Mouse (Mus musculus) kidney, adult 2 months (tissue): ENCODE data around the gene Slc9a6. TPM values are rescaled to one million over a fixed set of nuclear protein-coding genes. Genes with fewer than 3 reads are reported as not detected.

Source experiments
- DNase-seq: peaks from one replicate; pipeline ENCODE4 v3.0.0; 2021
- H3K27ac ChIP-seq: fragments of 200-500 bp; 2 replicates; pipeline ENCODE4 v1.5.1; 2012; ENCODE audit warnings: low read depth, low read length, control low read depth, inconsistent platforms; ENCODE audit not compliant: insufficient read depth
- H3K27me3 ChIP-seq: fragments of 200-500 bp; replicated peaks from 2 replicates; pipeline ENCODE4 v1.6.1; 2012; ENCODE audit warnings: mild to moderate bottlenecking, moderate library complexity, low read length, inconsistent platforms; ENCODE audit not compliant: control insufficient read depth, insufficient read depth
- H3K36me3 ChIP-seq: fragments of 200-500 bp; 2 replicates; pipeline ENCODE4 v1.6.1; 2012; ENCODE audit warnings: mild to moderate bottlenecking, moderate library complexity, low read length, inconsistent platforms; ENCODE audit not compliant: control insufficient read depth, insufficient read depth
- H3K4me1 ChIP-seq: fragments of 200-500 bp; 2 replicates; pipeline ENCODE4 v1.6.1; 2011; ENCODE audit warnings: low read length; ENCODE audit not compliant: control insufficient read depth, insufficient read depth
- H3K4me3 ChIP-seq: fragments of 200-500 bp; 2 replicates; pipeline ENCODE4 v1.5.1; 2011; ENCODE audit warnings: mild to moderate bottlenecking, low read depth, low read length, control low read depth; ENCODE audit not compliant: insufficient read depth
- CTCF ChIP-seq: fragments of 200-500 bp; conservative IDR thresholded peaks from 2 replicates; pipeline ENCODE4 v1.5.1; 2011; ENCODE audit warnings: low read depth, mild to moderate bottlenecking, control low read depth, low read length, moderate library complexity, mixed read lengths; ENCODE audit not compliant: insufficient read depth, insufficient read length
- POLR2A ChIP-seq: fragments of 200-500 bp; IDR thresholded peaks from one replicate; pipeline ENCODE4 v1.6.1; 2011; ENCODE audit warnings: low read depth, low read length, control low read depth
- WGBS: fragments of 180-500 bp; shearing (Covaris S2); methylation state at CpG from one replicate; pipeline ENCODE4 v1.1.7; 2018; 5-methylcytosine and 5-hydroxymethylcytosine counted together
- polyA plus RNA-seq: library from polyadenylated mRNA; depleted of rRNA; stranded (reverse); fragments of >200 nt; gene quantifications from 2 replicates; pipeline ENCODE4 v1.2.3, GENCODE M21; 2012; rRNA removed

Gene Slc9a6
- 22.8 and 25.5 TPM in 2 replicates for polyA plus RNA-seq

DNA sequence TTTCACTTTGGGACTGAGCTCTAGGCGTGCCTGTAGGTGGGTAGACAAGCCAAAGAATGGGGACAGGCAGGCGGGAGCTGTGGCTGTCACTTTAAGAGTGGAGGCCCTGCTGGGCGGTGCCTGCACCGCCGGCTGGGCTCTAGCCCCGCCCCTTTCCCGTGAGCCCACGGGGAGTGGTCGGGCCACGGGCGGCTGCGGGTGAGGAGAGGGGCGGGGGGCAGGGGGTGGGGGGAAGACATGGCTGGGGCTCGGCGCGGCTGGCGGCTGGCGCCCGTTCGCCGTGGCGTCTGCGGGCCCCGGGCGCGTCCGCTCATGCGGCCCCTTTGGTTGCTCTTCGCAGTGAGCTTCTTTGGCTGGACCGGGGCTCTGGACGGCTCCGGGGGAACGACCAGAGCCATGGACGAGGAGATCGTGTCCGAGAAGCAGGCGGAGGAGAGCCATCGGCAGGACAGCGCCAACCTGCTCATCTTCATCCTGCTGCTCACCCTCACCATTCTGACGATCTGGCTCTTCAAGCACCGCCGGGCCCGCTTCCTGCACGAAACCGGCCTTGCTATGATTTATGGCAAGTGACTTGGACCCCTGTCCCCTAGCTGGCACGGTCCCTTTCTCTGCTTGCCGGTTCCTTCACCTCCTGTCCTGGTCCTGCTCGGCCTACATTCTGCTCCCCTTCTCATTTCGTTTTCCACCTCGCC is at the start of gene Slc9a6:
Slc9a6 (plus strand) TSS at position 135 of the 695 bp plus-strand sequence.
- DNase-seq: peak; percentile 82
- WGBS: under 1% methylated on average over 47 of the region's 50 CpGs
- H3K27me3 ChIP-seq: no peaks in the 10 kb centered on the region
- H3K27ac ChIP-seq: peak within 1 kb of the TSS; percentile 67; the same call in 1 of the 2 replicates
- H3K4me1 ChIP-seq: no peaks in the 10 kb centered on the region; the same call in 1 of the 2 replicates
- no peak for TF ChIP-seq POLR2A
- TF ChIP-seq CTCF: no peak
- H3K4me3 ChIP-seq: peak within 1 kb of the TSS; percentile 100
- H3K36me3 ChIP-seq: no peaks in the 10 kb centered on the region

DNA sequence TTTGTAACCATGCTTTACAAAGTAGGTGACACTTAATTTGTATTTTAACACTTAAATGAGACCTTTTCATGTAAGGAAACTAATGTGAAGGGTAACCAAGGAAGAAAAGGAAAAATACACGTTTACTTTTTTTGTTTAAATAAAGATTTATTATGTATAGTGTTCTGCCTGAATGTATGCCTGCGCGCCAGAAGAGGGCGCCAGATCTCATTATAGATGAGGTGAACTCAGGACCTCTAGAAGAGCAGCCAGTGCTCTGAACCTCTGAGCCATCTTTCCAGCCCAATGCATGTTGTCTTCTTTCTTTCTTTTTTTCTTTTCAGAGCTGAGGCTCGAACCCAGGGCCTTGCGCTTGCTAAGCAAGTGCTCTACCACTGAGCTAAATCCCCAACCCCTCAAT is 37.1 kb upstream of the Slc9a6 start:
- Histone ChIP-seq H3K27me3 (no peaks in the 10 kb centered on the region), H3K4me3 (no peak overlapping the region), H3K36me3 (no peaks in the 10 kb centered on the region), H3K4me1 (no peaks in the 10 kb centered on the region), H3K27ac (no peak overlapping the region)
- TF ChIP-seq CTCF (peak; percentile 50), POLR2A (no peak)
- peak; percentile 11 for DNase-seq
- WGBS: 22% methylated on average over 6 of the region's 6 CpGs

DNA sequence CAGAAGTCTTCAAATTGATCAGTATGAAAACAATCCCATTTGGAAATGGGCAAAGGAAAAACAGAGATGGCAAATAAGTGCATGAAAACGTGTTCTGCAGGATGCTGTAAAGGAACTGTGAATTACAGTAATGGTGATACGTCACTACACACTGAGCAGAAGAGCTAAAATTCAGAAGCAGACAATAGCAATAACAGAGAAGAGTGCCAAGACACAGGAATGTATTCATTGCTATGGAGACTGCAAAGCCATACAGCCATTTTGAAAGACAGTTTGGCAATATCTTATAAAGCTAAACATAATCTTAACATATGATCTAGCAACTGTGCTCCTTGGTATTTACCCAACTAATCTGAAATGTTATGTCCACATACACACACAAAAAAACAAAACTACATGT is 31.4 kb upstream of the Slc9a6 start:
- Histone ChIP-seq H3K4me1 (no peaks in the 10 kb centered on the region), H3K4me3 (no peak overlapping the region), H3K36me3 (no peaks in the 10 kb centered on the region), H3K27me3 (no peaks in the 10 kb centered on the region), H3K27ac (no peak overlapping the region)
- WGBS: 84% methylated on average over 2 of the region's 2 CpGs
- no peak for DNase-seq
- TF ChIP-seq POLR2A (no peak), CTCF (no peak)

DNA sequence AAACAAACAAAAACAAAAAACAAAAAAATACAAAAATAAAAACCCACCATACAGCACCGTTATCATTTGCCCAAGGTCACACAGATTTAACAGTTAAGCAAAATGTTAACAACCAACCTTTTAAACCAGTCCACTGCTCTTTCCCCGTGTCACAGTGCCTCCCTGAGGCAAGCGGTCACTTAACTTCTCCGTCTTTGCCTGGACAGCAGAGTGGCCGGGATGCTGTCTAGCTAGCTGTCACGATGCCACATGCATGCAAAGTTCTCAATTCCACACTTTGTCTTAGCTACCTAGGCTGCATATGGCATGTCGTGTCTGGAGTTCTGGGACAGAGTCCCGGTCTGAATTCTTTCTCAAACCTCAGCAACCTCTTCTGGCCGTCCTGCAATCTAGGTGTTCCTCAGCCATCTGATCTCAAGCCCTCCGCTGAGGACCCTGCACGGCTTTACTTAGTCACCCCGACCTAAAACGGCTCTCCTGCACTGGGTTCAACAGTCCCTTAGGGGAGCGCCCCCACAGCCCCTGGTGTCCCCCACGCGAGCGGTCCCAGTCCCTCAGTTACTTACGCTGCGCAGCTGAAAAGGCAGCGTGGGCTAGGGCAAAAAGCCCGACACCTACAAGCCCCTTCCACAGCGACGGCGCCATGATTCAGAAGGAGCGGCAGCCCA is 12.2 kb upstream of the Slc9a6 start:
- Histone ChIP-seq H3K27me3 (no peaks in the 10 kb centered on the region), H3K4me3 (peak overlapping the region; percentile 89), H3K36me3 (no peaks in the 10 kb centered on the region), H3K27ac (peak overlapping the region; percentile 28; the same call in 1 of the 2 replicates), H3K4me1 (0 out of 2 replicates have a peak, but pooled peaks cover 2% of the 10 kb centered on the region)
- under 1% methylated on average over 25 of the region's 25 CpGs for WGBS
- TF ChIP-seq POLR2A: no peak
- peak; percentile 41; the same call in 1 of the 2 replicates for TF ChIP-seq CTCF
- DNase-seq: peak; percentile 39

DNA sequence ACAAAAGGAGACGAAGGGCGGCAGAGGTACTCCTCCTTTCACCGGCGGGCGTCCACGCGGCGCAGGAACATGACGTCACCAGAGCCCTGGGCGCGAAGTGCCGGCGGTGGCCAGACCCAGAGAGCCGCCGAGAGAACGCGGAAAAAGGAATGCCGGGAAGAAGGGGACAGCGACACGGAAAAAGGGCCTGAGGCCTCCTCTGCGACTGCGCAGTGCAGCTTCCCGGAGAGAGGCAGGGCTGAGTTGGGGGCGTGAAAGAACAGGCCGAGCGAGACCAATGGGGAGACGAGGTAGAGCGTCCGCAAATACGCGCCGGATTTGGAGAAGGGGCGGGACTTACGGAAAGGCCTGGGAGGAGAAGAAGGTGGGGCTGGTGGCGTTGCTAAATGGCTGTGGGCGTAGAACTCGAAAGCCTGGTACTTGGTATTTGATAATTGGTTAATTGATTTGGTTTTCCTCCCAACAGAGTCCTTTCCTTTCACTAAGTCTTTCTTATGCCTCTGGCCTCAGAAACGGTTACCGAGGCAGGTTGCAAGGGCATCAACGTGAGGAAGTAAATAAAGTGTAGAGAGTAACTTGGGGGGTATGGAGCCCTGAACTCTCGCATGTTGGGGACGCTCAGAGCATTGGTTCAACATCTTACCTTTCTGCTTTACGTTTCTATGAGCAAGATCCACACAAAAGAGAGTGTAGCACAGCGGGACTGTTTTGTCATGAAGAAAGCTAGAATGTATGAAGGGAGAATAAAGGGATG is 11.5 kb upstream of the Slc9a6 start, which contains the start of gene Mmgt1:
Mmgt1 (minus strand) TSS at position 183 of the 754 bp plus-strand sequence.
- peak within 1 kb of the TSS; percentile 89 for H3K4me3 ChIP-seq
- H3K4me1 ChIP-seq: 0 out of 2 replicates have a peak, but pooled peaks cover 2% of the 10 kb centered on the region
- peak; percentile 96 for DNase-seq
- H3K27ac ChIP-seq: peak within 1 kb of the TSS; percentile 28; the same call in 1 of the 2 replicates
- TF ChIP-seq CTCF (no peak), POLR2A (peak; percentile 23)
- no peaks in the 10 kb centered on the region for H3K36me3 ChIP-seq
- H3K27me3 ChIP-seq: no peaks in the 10 kb centered on the region
- under 1% methylated on average over 42 of the region's 44 CpGs for WGBS

DNA sequence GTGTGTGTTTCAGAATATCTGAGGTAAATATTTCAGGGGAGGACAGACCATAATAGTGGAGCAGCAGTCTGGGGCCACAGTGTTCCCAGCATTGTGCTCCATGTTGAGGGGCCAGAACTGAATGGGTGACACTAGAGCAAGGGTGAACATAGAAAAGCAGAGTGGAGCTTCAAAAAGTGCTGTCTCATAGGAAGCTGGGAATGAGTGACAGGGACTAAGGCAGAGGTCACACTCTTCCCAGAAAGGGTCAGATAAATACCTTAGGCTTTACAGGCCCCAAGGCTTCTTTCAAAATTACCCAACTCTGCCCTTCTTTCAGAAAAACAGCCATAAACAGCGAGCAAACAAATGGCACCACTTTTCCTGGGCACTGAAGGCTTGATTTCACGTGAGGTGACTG is 3.0 kb upstream of the Slc9a6 start:
- 91% methylated on average over 2 of the region's 2 CpGs for WGBS
- Histone ChIP-seq H3K4me3 (no peak overlapping the region), H3K4me1 (no peaks in the 10 kb centered on the region; the same call in 1 of the 2 replicates), H3K27ac (no peak overlapping the region), H3K27me3 (no peaks in the 10 kb centered on the region), H3K36me3 (no peaks in the 10 kb centered on the region)
- no peak for TF ChIP-seq POLR2A
- no peak for TF ChIP-seq CTCF
- no peak for DNase-seq
